Mouse (Mus musculus) cerebellum, adult 2 months (tissue): ENCODE data around the gene Fam13c.

Source experiments
- CTCF ChIP-seq: fragments of 200-500 bp; IDR thresholded peaks from 2 replicates; pipeline ENCODE4 v1.5.1; 2011; ENCODE audit warnings: low read depth, mild to moderate bottlenecking, control low read depth, low read length, moderate library complexity, borderline replicate concordance; ENCODE audit not compliant: insufficient read depth
- POLR2A ChIP-seq: fragments of 200-500 bp; IDR thresholded peaks from 2 replicates; pipeline ENCODE4 v1.6.1; 2011; ENCODE audit warnings: low read length, control low read depth, borderline replicate concordance; ENCODE audit not compliant: insufficient read depth

DNA sequence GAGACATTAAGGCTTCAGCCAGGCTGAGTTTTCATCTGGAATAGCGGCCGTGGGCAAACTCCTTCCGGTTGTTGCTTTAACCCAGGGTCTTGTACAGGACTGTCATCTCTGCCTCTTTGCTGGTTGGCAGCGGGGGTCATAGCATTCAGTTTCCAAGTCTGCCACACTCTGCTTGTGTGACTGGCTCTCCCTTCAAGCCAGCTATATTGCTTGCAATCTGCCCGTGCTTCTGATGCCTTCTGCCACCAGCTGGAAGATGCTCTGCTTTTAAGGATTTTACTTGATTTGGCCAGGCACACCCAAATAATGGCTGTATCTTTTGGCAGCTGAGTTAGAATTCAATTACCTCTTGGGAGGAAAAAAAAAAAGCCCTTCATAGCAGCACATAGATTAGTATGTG, 65.6 kb downstream of the Fam13c start:
- TF ChIP-seq CTCF (no peak), POLR2A (no peak)
